Mouse (Mus musculus) mouse embryonic stem cell (cell line): ENCODE measurements around the gene Sh3gl3.

Source experiments
- in situ Hi-C, 2 experiments: fragments of 300-500 bp; cut with MboI; formaldehyde crosslinking; loops; 1 replicate in 1 of 2; 3 replicates in 1 of 2; pipeline ENCODE4 v1.14.3; 2019 to 2020; ENCODE audit warnings: low sequenced_read_pairs in 2 of 2, low pct_unique_long_range_greater_than_20kb in 1 of 2, mixed read lengths in 1 of 2; ENCODE audit not compliant: unreplicated experiment in 1 of 2

Gene Sh3gl3

GRCm38 (mm10) chr7:82335211-82336121 lies 161.8 kb downstream of the Sh3gl3 start, which contains the start of gene Adamtsl3:
Gene Adamtsl3 (plus strand): TSS chr7:82335694.
- in situ Hi-C loops, result no loop called here

GRCm38 (mm10) chr7:82336132-82336531 lies 162.5 kb downstream of the Sh3gl3 start:
- in situ Hi-C loops, result no loop called here

- in situ Hi-C loops, result no loop called here
Observed at GRCm38 (mm10) chr7:82338121-82338520, 164.5 kb downstream of the Sh3gl3 start.

GRCm38 (mm10) chr7:82338532-82338931 lies 164.9 kb downstream of the Sh3gl3 start:
- in situ Hi-C loops, result no loop called here

GRCm38 (mm10) chr7:82339214-82339613 lies 165.6 kb downstream of the Sh3gl3 start:
- in situ Hi-C loops, result no loop called here

- in situ Hi-C loops, result no loop called here
Observed at GRCm38 (mm10) chr7:82341476-82341875, 167.8 kb downstream of the Sh3gl3 start.

- in situ Hi-C loops, result no loop called here
Observed at GRCm38 (mm10) chr7:82346706-82347105, 173.1 kb downstream of the Sh3gl3 start.

GRCm38 (mm10) chr7:82349796-82350195 lies 176.2 kb downstream of the Sh3gl3 start:
- in situ Hi-C loops, result no loop called here

- in situ Hi-C loops, result no loop called here
Observed at GRCm38 (mm10) chr7:82350421-82350820, 176.8 kb downstream of the Sh3gl3 start.
